Comparison of ENCODE assay signal across 28 mouse cellular contexts in the genomic region with DNA sequence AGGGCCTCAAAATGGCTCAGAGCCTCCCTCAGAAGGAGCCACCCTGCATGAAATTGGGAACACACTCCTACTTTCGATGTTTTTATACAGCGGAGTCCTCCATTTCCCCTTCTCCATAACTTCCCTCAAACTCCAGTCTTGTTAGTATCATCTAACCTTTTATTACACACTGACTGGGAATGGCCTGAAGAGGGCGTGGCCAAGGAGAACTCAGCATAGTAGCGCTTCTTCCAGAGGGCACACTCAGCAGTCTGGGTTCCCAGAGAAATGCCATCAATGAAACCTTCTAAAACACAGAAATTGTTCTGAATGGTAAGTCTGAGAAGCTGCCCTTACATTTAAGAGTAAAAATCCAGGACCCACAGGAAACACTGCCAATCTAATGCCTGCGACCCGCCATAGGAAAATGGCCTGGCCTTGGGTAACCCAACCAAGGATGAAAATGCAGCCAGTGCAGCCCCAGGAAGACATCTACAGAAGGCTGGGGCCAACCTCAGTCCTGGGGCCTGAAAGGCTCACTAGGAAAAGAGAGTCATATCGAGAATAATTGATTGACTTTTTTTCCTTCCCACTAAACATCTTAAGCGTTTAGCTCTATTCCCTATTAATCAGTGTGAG.
DNase-seq lines count a peak whose midpoint lies in the region; ATAC-seq and TF ChIP-seq lines count a peak whose summit lies in the region.
"Had no signal": no experiment of that assay in that cellular context is flagged by ENCODE, and none has a peak within 500 bp of the region (broad histone marks: within the 10 kb centered on the region; RNA-seq: fewer than 3 reads in every experiment).

No protein-coding gene starts in this region.

- H3K36me3 ChIP-seq in kidney, embryonic 15.5 days: no peaks in the 10 kb centered on the region
- no peaks in the 10 kb centered on the region for H3K36me3 ChIP-seq in embryonic facial prominence, embryonic 10.5 days (replicated peaks)
- no peaks in the 10 kb centered on the region for H3K36me3 ChIP-seq in intestine, embryonic 16.5 days (ENCODE audit: control insufficient read depth, insufficient read depth, low read length)
- H3K36me3 ChIP-seq in stomach, embryonic 16.5 days (ENCODE audit: control insufficient read depth, insufficient read depth, low read length): no peaks in the 10 kb centered on the region
- no peaks in the 10 kb centered on the region for H3K36me3 ChIP-seq in forebrain, embryonic 13.5 days (ENCODE audit: poor library complexity, severe bottlenecking)
- H3K36me3 ChIP-seq: heart, embryonic 12.5 days; liver, embryonic 12.5 days; midbrain, embryonic 12.5 days; neural tube, embryonic 12.5 days had no signal

- H3K9ac ChIP-seq in kidney, embryonic 15.5 days: no peak overlapping the region
- H3K9ac ChIP-seq in intestine, embryonic 16.5 days (ENCODE audit: low read depth, low read length): no peak overlapping the region
- H3K9ac ChIP-seq in stomach, embryonic 16.5 days (ENCODE audit: low read length): no peak overlapping the region
- no peak overlapping the region for H3K9ac ChIP-seq in forebrain, embryonic 13.5 days
- H3K9ac ChIP-seq: heart, embryonic 12.5 days; hindbrain, embryonic 14.5 days; liver, embryonic 12.5 days; liver, postnatal 0 days; midbrain, embryonic 12.5 days; neural tube, embryonic 12.5 days had no signal

- H3K4me3 ChIP-seq in kidney, embryonic 15.5 days (replicated peaks): no peak overlapping the region
- H3K4me3 ChIP-seq in embryonic facial prominence, embryonic 10.5 days: no peak overlapping the region
- no peak overlapping the region for H3K4me3 ChIP-seq in intestine, embryonic 16.5 days (ENCODE audit: low read length)
- no peak overlapping the region for H3K4me3 ChIP-seq in stomach, embryonic 16.5 days (replicated peaks; ENCODE audit: low read length)
- no peak overlapping the region for H3K4me3 ChIP-seq in gastrocnemius, adult 2 months
- H3K4me3 ChIP-seq in forebrain, embryonic 13.5 days: no peak overlapping the region
- H3K4me3 ChIP-seq: heart, adult 2 months; heart, embryonic 12.5 days; liver, embryonic 12.5 days; megakaryocyte, embryonic 14.5 days; midbrain, embryonic 12.5 days; myocyte; neural tube, embryonic 12.5 days had no signal

- intact Hi-C loops in gastrocnemius, adult 2 months (cut with DNase I): no loop called here

- TF ChIP-seq CTCF in gastrocnemius, adult 2 months (IDR thresholded peaks at IDR 0.05): no peak

- H3K27ac ChIP-seq in kidney, embryonic 15.5 days: peak overlapping the region; percentile 79
- H3K27ac ChIP-seq in embryonic facial prominence, embryonic 10.5 days (replicated peaks): peak overlapping the region; percentile 44; the same call in 1 of the 2 replicates
- peak overlapping the region; percentile 26 for H3K27ac ChIP-seq in intestine, embryonic 16.5 days (ENCODE audit: low read length)
- peak overlapping the region; percentile 11; the same call in 1 of the 2 replicates for H3K27ac ChIP-seq in stomach, embryonic 16.5 days (ENCODE audit: low read length)
- H3K27ac ChIP-seq in gastrocnemius, adult 2 months: no peak overlapping the region
- H3K27ac ChIP-seq in forebrain, embryonic 13.5 days: no peak overlapping the region
- H3K27ac ChIP-seq: heart, adult 2 months; hindbrain, embryonic 14.5 days; liver, embryonic 12.5 days; midbrain, embryonic 12.5 days; neural tube, embryonic 12.5 days had no signal

- no peak overlapping the region for H3K4me2 ChIP-seq in kidney, embryonic 15.5 days
- no peak overlapping the region for H3K4me2 ChIP-seq in intestine, embryonic 16.5 days (ENCODE audit: low read depth, low read length)
- no peak overlapping the region for H3K4me2 ChIP-seq in stomach, embryonic 16.5 days (ENCODE audit: low read depth, low read length)
- H3K4me2 ChIP-seq in forebrain, embryonic 13.5 days: no peak overlapping the region
- H3K4me2 ChIP-seq: heart, embryonic 12.5 days; hindbrain, embryonic 14.5 days; liver, embryonic 12.5 days; midbrain, embryonic 12.5 days; neural tube, embryonic 12.5 days had no signal

- no peaks in the 10 kb centered on the region for H3K27me3 ChIP-seq in kidney, embryonic 15.5 days
- peaks cover 6% of the 10 kb centered on the region; the same call in 1 of the 2 replicates for H3K27me3 ChIP-seq in embryonic facial prominence, embryonic 10.5 days (replicated peaks; ENCODE audit: low read depth, poor library complexity, severe bottlenecking)
- H3K27me3 ChIP-seq in intestine, embryonic 16.5 days (replicated peaks; ENCODE audit: control insufficient read depth, insufficient read depth, low read length): no peaks in the 10 kb centered on the region
- H3K27me3 ChIP-seq in stomach, embryonic 16.5 days (ENCODE audit: control insufficient read depth, insufficient read depth, low read length): no peaks in the 10 kb centered on the region
- no peaks in the 10 kb centered on the region for H3K27me3 ChIP-seq in forebrain, embryonic 13.5 days
- H3K27me3 ChIP-seq: CH12.LX; heart, embryonic 12.5 days; liver, embryonic 12.5 days; megakaryocyte, embryonic 14.5 days; midbrain, embryonic 12.5 days; neural tube, embryonic 12.5 days had no signal

- DNase-seq in kidney, postnatal 4 days: no peak
- DNase-seq in embryonic facial prominence, embryonic 10.5 days (ENCODE audit: low spot score): no peak
- no peak for DNase-seq in gastrocnemius, adult 2 months
- DNase-seq: adrenal gland, adult 8-10 months; cerebellum, adult 8-10 months; cerebellum, postnatal 25 days; gastrocnemius, postnatal 14 days; heart, adult 2 months; heart, postnatal 4 days; layer of hippocampus, postnatal 36 days; left cerebral cortex, postnatal 4 days; liver, postnatal 0 days; lung, postnatal 4 days; right cerebral cortex, postnatal 4 days; thymus, postnatal 4 days had no signal

- peaks cover 39% of the 10 kb centered on the region for H3K4me1 ChIP-seq in kidney, embryonic 15.5 days
- H3K4me1 ChIP-seq in embryonic facial prominence, embryonic 10.5 days: peaks cover 51% of the 10 kb centered on the region
- peaks cover 31% of the 10 kb centered on the region for H3K4me1 ChIP-seq in intestine, embryonic 16.5 days (ENCODE audit: control insufficient read depth, insufficient read depth, low read length)
- peaks cover 18% of the 10 kb centered on the region; the same call in 1 of the 2 replicates for H3K4me1 ChIP-seq in stomach, embryonic 16.5 days (ENCODE audit: control insufficient read depth, insufficient read depth, low read length)
- peaks cover 11% of the 10 kb centered on the region for H3K4me1 ChIP-seq in forebrain, embryonic 13.5 days
- H3K4me1 ChIP-seq: megakaryocyte, embryonic 14.5 days had no signal

- H3K9me3 ChIP-seq in kidney, embryonic 15.5 days (replicated peaks): no peaks in the 10 kb centered on the region
- no peaks in the 10 kb centered on the region for H3K9me3 ChIP-seq in embryonic facial prominence, embryonic 10.5 days
- no peaks in the 10 kb centered on the region for H3K9me3 ChIP-seq in intestine, embryonic 16.5 days (ENCODE audit: control insufficient read depth, low read length)
- H3K9me3 ChIP-seq in stomach, embryonic 16.5 days (replicated peaks; ENCODE audit: control insufficient read depth, low read length): no peaks in the 10 kb centered on the region
- no peaks in the 10 kb centered on the region for H3K9me3 ChIP-seq in forebrain, embryonic 13.5 days (replicated peaks)
- H3K9me3 ChIP-seq: heart, embryonic 12.5 days; liver, embryonic 12.5 days; midbrain, embryonic 12.5 days; neural tube, embryonic 12.5 days had no signal

- ATAC-seq in kidney, embryonic 15.5 days (replicated peaks; ENCODE audit: low FRiP score): peak; percentile 30; the same call in 1 of the 2 replicates
- peak; percentile 50 for ATAC-seq in intestine, embryonic 16.5 days
- ATAC-seq in stomach, embryonic 16.5 days (ENCODE audit: insufficient read depth, low FRiP score): no peak
- ATAC-seq in forebrain, embryonic 13.5 days: no peak
- ATAC-seq: forebrain, embryonic 16.5 days; liver, embryonic 12.5 days had no signal

- 81% methylated on average over 8 of the region's 8 CpGs for WGBS in kidney, embryonic 15.5 days
- 92% methylated on average over 8 of the region's 8 CpGs for WGBS in embryonic facial prominence, embryonic 10.5 days
- 68% methylated on average over 8 of the region's 8 CpGs for WGBS in intestine, embryonic 16.5 days
- 64% methylated on average over 8 of the region's 8 CpGs for WGBS in stomach, embryonic 16.5 days
- WGBS in forebrain, embryonic 13.5 days: 93% methylated on average over 8 of the region's 8 CpGs

Comparison
In these comparisons a context has a peak if more than half of its experiments do, and no peak if none do; other contexts are left out.
1. ATAC-seq: peak in kidney, embryonic 15.5 days (single experiment) and intestine, embryonic 16.5 days (single experiment); none in stomach, embryonic 16.5 days (single experiment) and forebrain, embryonic 13.5 days (single experiment).
2. H3K27ac ChIP-seq: peak in kidney, embryonic 15.5 days (single experiment), embryonic facial prominence, embryonic 10.5 days (single experiment), intestine, embryonic 16.5 days (single experiment) and stomach, embryonic 16.5 days (single experiment); none in gastrocnemius, adult 2 months (single experiment) and forebrain, embryonic 13.5 days (single experiment).